Mouse (Mus musculus): Measurements from ENCODE around the gene Ttll5. TPM values are rescaled to one million over a fixed set of nuclear protein-coding genes. Genes with fewer than 3 reads are reported as not detected.

The Ttll5 gene
- polyA plus RNA-seq, 1 experiment, result 0.79 TPM

- H3K4me3 ChIP-seq (replicated peaks), result no peak overlapping the region
- no peaks in the 10 kb centered on the region for H3K4me1 ChIP-seq (ENCODE audit: control insufficient read depth)
- no peaks in the 10 kb centered on the region for H3K27me3 ChIP-seq (ENCODE audit: control insufficient read depth)
- TF ChIP-seq TAL1 (IDR thresholded peaks at IDR 0.05; ENCODE audit: low read length) (no peak), GATA1 (IDR thresholded peaks at IDR 0.05; ENCODE audit: low read length) (no peak)
- no peaks in the 10 kb centered on the region for H3K36me3 ChIP-seq (ENCODE audit: control insufficient read depth)
- no peaks in the 10 kb centered on the region for H3K9me3 ChIP-seq (ENCODE audit: control insufficient read depth, low read length)
Measured at GRCm38 (mm10) chr12:86104297-86104696, 279.8 kb downstream of the Ttll5 start.

DNA sequence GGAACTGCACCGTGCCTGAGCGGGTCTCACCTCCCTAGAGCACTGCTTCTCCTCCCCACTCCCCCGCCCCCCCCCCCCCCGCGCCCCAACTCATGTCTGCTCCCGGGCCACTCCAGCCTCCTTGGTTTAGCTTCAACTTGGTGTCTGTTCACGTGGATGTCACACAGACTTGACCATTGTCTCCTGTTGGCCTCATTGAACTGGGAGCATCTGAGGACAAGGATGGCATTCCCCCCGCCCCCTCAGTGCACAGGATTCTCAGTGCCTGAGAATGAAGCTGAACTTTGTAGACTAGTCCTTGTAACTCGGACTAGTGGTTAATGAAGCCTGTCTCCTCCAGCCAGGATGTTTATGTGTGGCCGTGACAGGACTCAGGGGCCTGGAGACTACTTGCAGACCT is 281.1 kb downstream of the Ttll5 start:
- Histone ChIP-seq H3K4me1 (ENCODE audit: control insufficient read depth) (no peaks in the 10 kb centered on the region), H3K27me3 (ENCODE audit: control insufficient read depth) (no peaks in the 10 kb centered on the region), H3K9me3 (ENCODE audit: control insufficient read depth, low read length) (no peaks in the 10 kb centered on the region), H3K36me3 (ENCODE audit: control insufficient read depth) (no peaks in the 10 kb centered on the region), H3K4me3 (replicated peaks) (no peak overlapping the region)
- no peak for TF ChIP-seq TAL1 (IDR thresholded peaks at IDR 0.05; ENCODE audit: low read length)
- no peak for TF ChIP-seq GATA1 (IDR thresholded peaks at IDR 0.05; ENCODE audit: low read length)

GRCm38 (mm10) chr12:86106086-86106485 is 281.6 kb downstream of the Ttll5 start:
- no peaks in the 10 kb centered on the region for H3K36me3 ChIP-seq (ENCODE audit: control insufficient read depth)
- no peak for TF ChIP-seq GATA1 (IDR thresholded peaks at IDR 0.05; ENCODE audit: low read length)
- TF ChIP-seq TAL1 (IDR thresholded peaks at IDR 0.05; ENCODE audit: low read length), result no peak
- no peak overlapping the region for H3K4me3 ChIP-seq (replicated peaks)
- no peaks in the 10 kb centered on the region for H3K4me1 ChIP-seq (ENCODE audit: control insufficient read depth)
- H3K9me3 ChIP-seq (ENCODE audit: control insufficient read depth, low read length), result no peaks in the 10 kb centered on the region
- H3K27me3 ChIP-seq (ENCODE audit: control insufficient read depth), result no peaks in the 10 kb centered on the region

- Histone ChIP-seq H3K27me3 (ENCODE audit: control insufficient read depth) (no peaks in the 10 kb centered on the region), H3K4me3 (replicated peaks) (no peak overlapping the region), H3K4me1 (ENCODE audit: control insufficient read depth) (no peaks in the 10 kb centered on the region), H3K36me3 (ENCODE audit: control insufficient read depth) (no peaks in the 10 kb centered on the region), H3K9me3 (ENCODE audit: control insufficient read depth, low read length) (no peaks in the 10 kb centered on the region)
- TF ChIP-seq GATA1 (IDR thresholded peaks at IDR 0.05; ENCODE audit: low read length), result no peak
- no peak for TF ChIP-seq TAL1 (IDR thresholded peaks at IDR 0.05; ENCODE audit: low read length)
Measured at GRCm38 (mm10) chr12:86107645-86108044, 283.2 kb downstream of the Ttll5 start.

DNA sequence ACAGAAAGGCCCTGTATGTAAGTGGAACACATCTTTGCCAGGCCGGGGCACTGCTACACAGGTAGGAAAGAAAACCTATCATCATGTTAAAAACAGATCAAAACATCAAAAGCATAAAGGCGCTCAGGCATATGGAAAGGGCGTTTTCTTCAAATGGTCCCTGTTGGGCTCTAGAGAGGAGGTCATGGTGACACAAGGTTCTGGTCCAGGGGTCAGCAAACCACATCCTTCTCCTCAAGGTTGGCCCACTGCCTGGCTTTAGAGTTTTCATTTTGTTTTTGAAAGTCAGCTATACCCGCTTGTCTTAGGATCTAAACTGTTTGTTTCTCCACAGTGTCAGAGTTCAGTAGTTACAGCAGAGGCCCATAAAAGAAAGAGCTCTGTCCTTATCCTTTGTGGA is 285.1 kb downstream of the Ttll5 start:
- no peak for TF ChIP-seq TAL1 (IDR thresholded peaks at IDR 0.05; ENCODE audit: low read length)
- TF ChIP-seq GATA1 (IDR thresholded peaks at IDR 0.05; ENCODE audit: low read length), result no peak
- Histone ChIP-seq H3K27me3 (ENCODE audit: control insufficient read depth) (no peaks in the 10 kb centered on the region), H3K4me3 (replicated peaks) (no peak overlapping the region), H3K36me3 (ENCODE audit: control insufficient read depth) (no peaks in the 10 kb centered on the region), H3K4me1 (ENCODE audit: control insufficient read depth) (no peaks in the 10 kb centered on the region), H3K9me3 (ENCODE audit: control insufficient read depth, low read length) (no peaks in the 10 kb centered on the region)

DNA sequence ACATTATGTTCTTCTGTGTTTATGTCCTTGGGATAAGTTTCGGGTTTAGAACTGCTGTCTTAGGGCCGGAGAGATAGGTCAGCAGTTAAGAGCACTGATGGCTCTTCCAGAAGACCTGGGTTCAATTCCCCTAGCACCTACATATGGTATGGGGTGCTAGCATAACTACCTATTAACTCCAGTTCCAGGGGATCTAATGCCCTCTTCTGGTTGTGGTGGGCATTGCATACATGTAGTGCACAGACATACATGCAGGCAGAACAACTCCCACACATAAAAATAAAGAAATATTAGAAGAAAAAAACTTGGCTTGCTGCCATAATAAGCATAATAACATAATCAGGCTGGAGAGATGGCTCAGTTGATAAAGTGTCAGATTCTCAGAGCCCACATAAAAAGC is 286.2 kb downstream of the Ttll5 start:
- no peak for TF ChIP-seq TAL1 (IDR thresholded peaks at IDR 0.05; ENCODE audit: low read length)
- TF ChIP-seq GATA1 (IDR thresholded peaks at IDR 0.05; ENCODE audit: low read length), result no peak
- Histone ChIP-seq H3K4me1 (ENCODE audit: control insufficient read depth) (no peaks in the 10 kb centered on the region), H3K9me3 (ENCODE audit: control insufficient read depth, low read length) (no peaks in the 10 kb centered on the region), H3K4me3 (replicated peaks) (no peak overlapping the region), H3K27me3 (ENCODE audit: control insufficient read depth) (no peaks in the 10 kb centered on the region), H3K36me3 (ENCODE audit: control insufficient read depth) (no peaks in the 10 kb centered on the region)

Other genes with a start within 250 kb of the Ttll5 start
- 0.07 and 0.10 TPM in 2 replicates for gene Jdp2, start 225.6 kb upstream of the Ttll5 start, polyA plus RNA-seq (2012)
- 0.12 TPM in 1 of 2 replicates, not detected in the other for gene Batf, start 138.0 kb upstream of the Ttll5 start, polyA plus RNA-seq (2012)
- gene Flvcr2, start 78.1 kb upstream of the Ttll5 start, polyA plus RNA-seq (2012), result not detected in 2 replicates
- 0.13 and 0.21 TPM in 2 replicates for gene Erg28, start 109 bp upstream of the Ttll5 start, polyA plus RNA-seq (2012)

Measured in erythroblast, embryonic 14.5 days (primary cell).